Mouse (Mus musculus): Measurements from ENCODE around the gene Tdgf1. TPM values are rescaled to one million over a fixed set of nuclear protein-coding genes. Genes with fewer than 3 reads are reported as not detected.

Tdgf1 gene
- total RNA-seq, 2 experiments from 2014 or later, result 0.18 to 1.1 TPM

- DNase-seq (ENCODE audit: low spot score in 2 of 2), result peak; percentile 47 to 79
Observed at GRCm38 (mm10) chr9:110953550-110954461, 7.8 kb upstream of the Tdgf1 start.

GRCm38 (mm10) chr9:110952931-110953549 lies 7.1 kb upstream of the Tdgf1 start:
- no peak for DNase-seq (ENCODE audit: low spot score in 2 of 2)

- DNase-seq (ENCODE audit: low spot score in 2 of 2), result no peak
Observed at GRCm38 (mm10) chr9:110952398-110952797, 6.4 kb upstream of the Tdgf1 start.

GRCm38 (mm10) chr9:110951866-110952265 lies 5.9 kb upstream of the Tdgf1 start:
- no peak for DNase-seq (ENCODE audit: low spot score in 2 of 2)

GRCm38 (mm10) chr9:110951397-110951796 lies 5.4 kb upstream of the Tdgf1 start, which contains the start of gene Lrrc2:
Lrrc2 (plus strand) TSS chr9:110951545.
- no peak for DNase-seq (ENCODE audit: low spot score in 2 of 2)

GRCm38 (mm10) chr9:110950109-110950508 lies 4.2 kb upstream of the Tdgf1 start:
- DNase-seq (ENCODE audit: low spot score in 2 of 2), result no peak

- no peak for DNase-seq (ENCODE audit: low spot score in 2 of 2)
Observed at GRCm38 (mm10) chr9:110948813-110949310, 2.9 kb upstream of the Tdgf1 start.

GRCm38 (mm10) chr9:110947900-110948299 lies 1.9 kb upstream of the Tdgf1 start:
- DNase-seq (ENCODE audit: low spot score in 2 of 2), result no peak

- no peak for DNase-seq (ENCODE audit: low spot score in 2 of 2)
Observed at GRCm38 (mm10) chr9:110947261-110947661, 1.3 kb upstream of the Tdgf1 start.

- no peak for DNase-seq (ENCODE audit: low spot score in 2 of 2)
Observed at GRCm38 (mm10) chr9:110946548-110947044, 638 bp upstream of the Tdgf1 start.

- no peak for DNase-seq (ENCODE audit: low spot score in 2 of 2)
Observed at GRCm38 (mm10) chr9:110945343-110945742, 615 bp downstream of the Tdgf1 start.

- DNase-seq (ENCODE audit: low spot score in 2 of 2), result no peak
Observed at GRCm38 (mm10) chr9:110944265-110944664, 1.7 kb downstream of the Tdgf1 start.

GRCm38 (mm10) chr9:110937506-110938490 lies 8.2 kb downstream of the Tdgf1 start:
- DNase-seq (ENCODE audit: low spot score in 2 of 2), result no peak

GRCm38 (mm10) chr9:110935941-110936340 lies 10.0 kb downstream of the Tdgf1 start:
- no peak for DNase-seq (ENCODE audit: low spot score in 2 of 2)

GRCm38 (mm10) chr9:110933850-110934437 lies 12.0 kb downstream of the Tdgf1 start:
- DNase-seq (ENCODE audit: low spot score in 2 of 2), result peak; percentile 43 to 70

- no peak for DNase-seq (ENCODE audit: low spot score in 2 of 2)
Observed at GRCm38 (mm10) chr9:110931573-110931972, 14.4 kb downstream of the Tdgf1 start.

- DNase-seq (ENCODE audit: low spot score in 2 of 2), result peak; percentile 32 to 69
Observed at GRCm38 (mm10) chr9:110922759-110923158, 23.2 kb downstream of the Tdgf1 start.

GRCm38 (mm10) chr9:110920665-110921419 lies 25.1 kb downstream of the Tdgf1 start:
- DNase-seq (ENCODE audit: low spot score in 2 of 2), result no peak

GRCm38 (mm10) chr9:110916786-110917185 lies 29.2 kb downstream of the Tdgf1 start, which contains the start of gene Fam240a:
Fam240a (minus strand) TSS chr9:110916861.
- no peak for DNase-seq (ENCODE audit: low spot score in 2 of 2)
